Mouse (Mus musculus) ES-E14 (cell line): Measurements from ENCODE around the gene Usp21.

ENCODE experiments used
- CHD2 ChIP-seq: IDR thresholded peaks from 2 replicates; pipeline ENCODE4 v1.6.1; 2014; ENCODE audit warnings: mild to moderate bottlenecking, low read depth, low read length, inconsistent platforms
- HCFC1 ChIP-seq: IDR thresholded peaks from 2 replicates; pipeline ENCODE4 v1.6.1; 2012; ENCODE audit warnings: low read length, inconsistent platforms, borderline replicate concordance; ENCODE audit not compliant: insufficient read depth
- MAFK ChIP-seq: IDR thresholded peaks from 2 replicates; pipeline ENCODE4 v1.6.1; 2014; ENCODE audit warnings: mild to moderate bottlenecking, low read depth, low read length, inconsistent platforms; ENCODE audit not compliant: insufficient read depth
- ZNF384 ChIP-seq: IDR thresholded peaks from 2 replicates; pipeline ENCODE4 v1.6.1; 2012; ENCODE audit warnings: low read depth, low read length, inconsistent platforms

DNA sequence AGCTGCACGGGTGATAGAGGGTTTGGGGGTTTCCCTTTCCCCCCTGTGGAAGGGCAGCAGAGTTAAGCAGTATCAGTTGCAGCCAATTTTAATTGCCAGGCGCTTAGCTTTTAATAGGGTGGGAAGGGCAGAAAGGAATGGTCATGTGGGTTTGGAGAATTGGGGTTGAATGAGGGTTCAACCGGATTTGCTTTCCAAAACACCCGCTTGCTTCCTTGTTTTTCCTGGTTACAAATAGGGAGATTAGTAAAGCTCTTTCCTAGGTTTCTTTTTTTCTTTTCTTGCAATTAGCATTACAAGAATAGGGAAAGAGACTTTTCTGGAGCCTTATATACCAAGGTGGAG is 42.4 kb upstream of the Usp21 start:
- TF ChIP-seq CHD2 (no peak), MAFK (no peak), HCFC1 (no peak), ZNF384 (no peak)
